Mouse (Mus musculus): ENCODE data around the gene Gp6.
"Not testable (repeated sequence)": the region's sequence is repeated elsewhere in the genome, so short reads cannot be mapped to it uniquely, and the experiment has no call there.

Gene Gp6

GRCm38 (mm10) chr7:4397730-4398129 is at the start of gene Gp6:
Gp6 (minus strand) TSS chr7:4397744.
- DNase-seq (ENCODE audit: low spot score), result no peak

DNA sequence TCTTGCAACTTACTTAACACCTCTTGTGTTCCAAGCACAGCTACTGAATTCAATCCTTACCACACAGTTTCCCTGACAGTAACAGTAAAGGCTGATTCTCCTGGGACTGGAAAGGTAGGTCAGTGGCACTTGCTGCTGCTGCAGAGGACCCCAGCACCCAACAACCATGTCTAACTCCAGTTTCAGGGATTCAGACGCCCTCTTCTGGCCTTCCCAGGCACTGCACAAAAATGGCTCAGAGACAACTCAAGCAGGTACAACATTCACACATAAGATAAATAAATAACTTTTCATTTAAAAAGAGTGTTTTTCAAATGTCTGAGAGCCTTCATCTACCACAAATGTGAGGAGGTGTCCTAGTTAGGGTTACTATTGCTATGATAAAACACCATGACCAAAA is 49.6 kb upstream of the Gp6 start:
- DNase-seq (ENCODE audit: low spot score), result no peak

DNA sequence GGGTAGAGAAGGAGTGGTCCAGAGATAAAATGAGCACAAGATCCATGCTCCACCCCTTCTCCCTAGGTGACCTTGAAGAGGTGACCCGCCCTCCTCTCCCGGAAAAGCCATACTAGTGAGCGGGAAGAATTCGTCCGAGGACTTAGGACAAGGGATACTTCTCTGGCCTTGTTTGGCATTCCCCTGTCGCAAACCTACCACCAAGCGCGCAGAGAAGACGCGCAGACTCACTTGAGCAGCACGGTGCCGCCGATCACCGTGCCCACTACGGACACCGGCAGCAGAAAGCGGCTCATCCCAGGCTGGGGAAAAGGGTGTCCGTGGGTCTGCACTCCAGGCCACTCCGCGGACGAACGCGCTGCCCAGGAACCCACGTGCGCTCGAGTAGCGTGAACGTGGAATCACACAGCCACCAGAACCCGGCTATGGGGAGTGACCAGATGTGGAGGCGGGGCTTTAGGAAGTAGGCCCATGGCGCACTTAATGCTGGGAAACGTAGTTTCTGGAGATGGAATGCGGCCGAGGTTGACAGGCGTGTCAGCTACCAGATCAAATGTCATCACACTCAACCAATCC is 47.8 kb upstream of the Gp6 start, which contains the start of gene Rdh13:
TSS of gene Rdh13 (minus strand) at position 434 of the 576 bp plus-strand sequence.
- peak; percentile 77 for DNase-seq (ENCODE audit: low spot score)

- no peak for DNase-seq (ENCODE audit: low spot score)
Observed at GRCm38 (mm10) chr7:4440549-4440948, 43.0 kb upstream of the Gp6 start.

DNA sequence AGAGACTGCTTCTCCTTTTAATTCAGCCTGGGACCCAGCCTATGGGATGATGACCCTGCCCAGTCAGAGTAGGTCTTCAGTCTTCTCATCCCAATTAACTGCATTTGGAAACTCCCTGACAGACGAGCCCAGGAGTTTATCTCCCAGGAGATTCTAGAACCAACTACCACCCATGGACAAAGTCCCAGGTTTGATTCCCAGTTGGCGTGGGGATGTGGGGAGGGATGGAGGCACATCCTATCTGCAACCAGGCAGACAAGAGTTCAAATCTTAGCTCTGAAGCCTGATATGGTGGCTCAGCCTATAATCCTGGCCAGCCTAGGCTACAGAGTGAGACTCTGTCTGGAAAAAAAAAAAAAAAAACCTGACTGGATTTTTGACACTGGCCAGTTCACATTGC is 40.2 kb upstream of the Gp6 start:
- DNase-seq (ENCODE audit: low spot score), result no peak

GRCm38 (mm10) chr7:4432026-4432425 is 34.5 kb upstream of the Gp6 start:
- no peak for DNase-seq (ENCODE audit: low spot score)

DNA sequence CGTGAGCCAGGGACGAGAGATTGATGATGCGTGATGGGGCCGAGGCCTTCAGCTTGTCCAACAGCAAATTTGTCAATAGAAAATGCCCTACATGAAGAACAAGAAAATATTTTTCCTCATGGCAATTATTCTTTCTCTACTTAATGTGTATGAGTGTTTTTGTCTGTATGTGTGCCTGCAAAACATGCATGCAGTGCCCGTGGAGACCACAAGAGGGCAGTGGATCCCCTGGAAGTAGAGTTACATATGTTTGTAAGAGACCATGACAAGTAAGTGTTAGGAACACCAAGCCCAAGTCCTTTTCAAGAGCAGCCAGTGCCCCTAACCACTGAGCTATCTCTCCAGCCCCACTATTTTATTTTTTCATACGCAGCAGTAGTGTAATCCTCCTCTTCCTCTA is 34.0 kb upstream of the Gp6 start:
- DNase-seq (ENCODE audit: low spot score), result peak; percentile 65

DNA sequence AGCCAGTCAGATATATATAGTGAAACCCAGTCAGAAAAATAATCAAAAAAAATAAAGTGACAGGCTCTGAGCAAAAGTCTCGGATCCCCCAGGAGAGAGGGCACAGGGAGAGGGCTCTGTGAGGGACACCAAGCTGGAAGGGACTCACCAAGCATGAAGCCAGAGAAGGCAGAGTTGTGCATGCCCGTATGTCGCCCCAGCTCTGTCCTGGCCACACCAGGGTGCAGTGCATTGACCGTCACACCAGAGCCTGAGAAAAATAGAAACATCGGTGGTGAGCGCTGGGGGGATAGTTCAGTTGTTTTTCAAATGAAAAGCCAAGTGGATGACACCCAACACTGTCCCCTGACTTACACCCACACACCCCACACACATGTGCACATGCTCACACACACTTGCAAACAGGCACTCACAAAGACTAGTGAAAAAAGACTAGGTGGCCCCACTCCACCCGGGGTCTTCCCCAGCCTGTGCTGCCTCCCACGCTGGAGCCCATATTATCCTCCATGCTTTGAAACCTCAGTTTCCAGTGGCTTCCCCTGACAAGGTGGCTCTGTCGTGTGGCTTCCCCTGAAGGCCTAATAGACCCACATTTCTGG is 32.8 kb upstream of the Gp6 start:
- DNase-seq (ENCODE audit: low spot score), result no peak

DNA sequence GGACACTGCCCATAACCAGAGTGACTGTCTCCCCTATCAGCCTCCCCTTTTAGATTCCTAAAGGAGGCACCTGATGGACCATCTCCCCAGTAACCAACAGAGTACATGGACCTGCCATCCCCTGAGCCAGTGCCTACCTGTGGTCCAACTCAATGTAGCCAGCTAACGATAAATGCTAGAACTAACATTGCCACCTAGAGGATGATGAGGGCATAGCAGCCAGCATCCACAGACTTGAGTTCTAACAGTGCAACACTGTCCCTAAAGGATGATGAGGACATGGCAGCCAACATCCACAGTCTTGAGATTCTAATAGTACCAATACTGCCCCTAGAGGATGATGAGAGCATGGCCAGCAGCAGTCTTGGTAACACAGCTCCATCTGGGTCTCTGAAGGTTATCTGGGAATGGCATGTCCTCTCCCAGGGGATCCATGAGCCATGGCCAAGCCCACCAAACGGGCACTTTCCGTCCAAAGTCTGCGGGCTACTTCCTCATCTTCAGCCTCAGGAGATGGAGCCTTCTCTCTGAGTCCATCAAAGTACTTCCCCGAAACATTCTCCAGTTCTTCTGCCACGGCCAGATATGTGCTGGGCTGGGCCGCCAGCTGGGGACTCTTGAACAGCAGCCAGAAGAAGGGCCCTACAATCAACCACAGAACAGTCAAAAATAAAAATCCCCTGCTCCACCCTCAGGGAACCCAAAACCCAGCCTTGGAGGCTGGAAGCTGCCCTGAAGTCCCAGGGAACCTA is 29.8 kb upstream of the Gp6 start:
- DNase-seq (ENCODE audit: low spot score), result peak; percentile 67

- DNase-seq (ENCODE audit: low spot score), result no peak
Observed at GRCm38 (mm10) chr7:4420230-4420629, 22.7 kb upstream of the Gp6 start.

DNA sequence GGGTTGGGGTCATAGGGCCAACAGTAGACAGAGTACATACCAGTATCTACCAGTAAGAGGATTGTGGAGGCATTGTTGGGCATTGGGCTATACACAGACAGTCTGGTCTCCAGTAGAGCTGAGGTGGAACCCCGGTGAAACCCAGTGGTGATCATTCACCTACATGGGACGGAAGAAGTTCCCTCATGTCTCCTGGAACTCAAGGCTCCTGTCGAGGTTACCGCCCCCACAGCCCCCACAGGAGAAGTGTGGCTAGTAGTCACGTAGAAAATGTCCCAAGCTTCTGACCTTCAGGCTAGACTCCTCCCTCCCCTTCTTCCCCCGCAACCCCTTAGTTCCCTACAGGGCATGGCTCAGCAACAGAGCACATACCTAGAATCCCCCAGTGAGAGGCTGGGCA is 22.1 kb upstream of the Gp6 start:
- DNase-seq (ENCODE audit: low spot score), result no peak

GRCm38 (mm10) chr7:4412406-4412805 is 14.9 kb upstream of the Gp6 start:
- DNase-seq (ENCODE audit: low spot score), result not testable (repeated sequence)

DNA sequence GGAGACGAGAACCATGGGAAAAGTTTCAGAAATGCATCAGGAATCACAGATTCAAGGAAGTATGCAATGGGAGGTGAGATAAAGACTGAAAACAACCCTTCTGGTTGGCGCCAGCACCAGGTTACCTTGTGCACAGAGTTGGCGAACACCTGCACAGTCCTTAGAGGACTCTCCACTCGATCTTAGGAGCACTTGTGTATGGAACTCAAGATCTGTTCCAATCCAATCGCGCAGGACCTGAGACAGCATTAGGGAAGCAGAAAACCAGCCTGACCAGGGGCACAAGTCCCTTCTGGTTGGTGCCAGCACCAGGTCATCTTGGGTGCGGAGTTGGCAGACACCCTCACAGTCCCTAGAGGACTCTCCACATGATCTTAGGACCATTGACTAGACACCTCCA is 24.0 kb downstream of the Gp6 start:
- no peak for DNase-seq (ENCODE audit: low spot score)

GRCm38 (mm10) chr7:4337509-4337908 is 60.0 kb downstream of the Gp6 start, which contains the start of gene Ncr1:
Ncr1 (plus strand) TSS chr7:4337724.
- DNase-seq (ENCODE audit: low spot score), result no peak

DNA sequence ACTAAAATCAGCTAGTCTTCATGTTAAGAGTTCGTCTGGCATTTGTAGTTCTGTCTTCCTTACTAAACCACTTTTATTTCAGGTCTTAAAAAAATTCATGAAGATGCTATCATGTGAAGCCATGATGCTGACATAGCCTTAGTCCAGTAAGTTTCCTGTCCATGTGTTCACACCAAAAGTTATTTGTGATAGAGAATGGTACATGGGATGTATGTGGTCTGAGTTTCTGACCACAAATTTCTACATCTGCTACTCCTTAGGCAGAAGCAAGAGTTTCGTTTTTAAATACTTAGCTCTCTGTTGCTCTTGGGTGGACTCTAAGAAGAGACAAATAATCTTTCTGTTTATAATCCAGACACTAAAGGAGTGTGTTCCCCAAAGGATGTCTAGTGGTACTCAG is 74.2 kb downstream of the Gp6 start:
- DNase-seq (ENCODE audit: low spot score), result no peak
